Mouse (Mus musculus): ENCODE data around the gene Poll.

DNA sequence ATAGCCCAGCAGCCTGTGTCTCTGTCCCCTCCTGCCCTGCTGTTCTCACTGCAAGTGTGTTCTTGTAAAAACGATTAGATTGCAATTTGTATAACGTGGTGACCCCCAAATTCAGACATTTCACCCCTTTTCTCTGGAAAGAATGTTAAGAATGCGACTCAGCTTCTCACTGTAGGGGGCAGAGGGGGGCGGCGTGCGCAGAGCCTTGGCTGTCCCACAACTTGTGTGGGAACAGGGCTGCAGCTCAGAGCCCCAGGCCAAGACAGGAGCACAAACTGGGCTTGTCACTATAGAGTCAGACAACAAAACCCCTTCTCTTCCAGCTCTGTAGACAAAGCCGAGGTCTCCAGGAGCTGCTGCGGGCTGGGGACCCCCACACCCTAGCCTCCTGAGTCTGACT lies 21.8 kb upstream of the Poll start:
- TF ChIP-seq CTCF (conservative IDR thresholded peaks at IDR 0.05; ENCODE audit: low read length) (no peak), POU5F1 (IDR thresholded peaks at IDR 0.05; ENCODE audit: borderline replicate concordance, low read length) (no peak)
